Mouse (Mus musculus) limb, embryonic 15.5 days (tissue): ENCODE results near the gene Rdh13. TPM values are rescaled to one million over a fixed set of nuclear protein-coding genes. Genes with fewer than 3 reads are reported as not detected.

Source experiments
- ATAC-seq: fragments of 200-750 bp; cut with Nextera tagmentation; 2 replicates; pipeline ENCODE4 v1.8.0; 2017; ENCODE audit warnings: low read depth, moderate TSS enrichment; ENCODE audit not compliant: insufficient number of reproducible peaks, low FRiP score, low TSS enrichment
- H3K27ac ChIP-seq: fragments of 300-500 bp; sonication (generic); 2 replicates; pipeline ENCODE4 v1.5.1; 2015; ENCODE audit warnings: moderate library complexity, mild to moderate bottlenecking, inconsistent platforms
- H3K27me3 ChIP-seq: fragments of 300-500 bp; sonication (generic); 2 replicates; pipeline ENCODE4 v1.6.1; 2015; ENCODE audit warnings: inconsistent platforms
- H3K36me3 ChIP-seq: fragments of 300-500 bp; sonication (generic); 2 replicates; pipeline ENCODE4 v1.6.1; 2015; ENCODE audit warnings: inconsistent platforms
- H3K4me1 ChIP-seq: fragments of 300-500 bp; sonication (generic); 2 replicates; pipeline ENCODE4 v1.6.1; 2015; ENCODE audit warnings: inconsistent platforms
- H3K4me2 ChIP-seq: fragments of 300-500 bp; sonication (generic); 2 replicates; pipeline ENCODE4 v1.6.1; 2015; ENCODE audit warnings: mild to moderate bottlenecking, inconsistent platforms
- H3K4me3 ChIP-seq: fragments of 300-500 bp; sonication (generic); 2 replicates; pipeline ENCODE4 v1.5.1; 2015; ENCODE audit warnings: mild to moderate bottlenecking, inconsistent platforms
- H3K9ac ChIP-seq: fragments of 300-500 bp; sonication (generic); 2 replicates; pipeline ENCODE4 v1.6.1; 2015; ENCODE audit warnings: inconsistent platforms
- H3K9me3 ChIP-seq: fragments of 300-500 bp; sonication (generic); 2 replicates; pipeline ENCODE4 v1.6.1; 2016; ENCODE audit warnings: inconsistent platforms
- WGBS: fragments of 180-500 bp; shearing (Covaris S2); methylation state at CpG from one replicate; pipeline ENCODE4 v1.1.7; 2015; 5-methylcytosine and 5-hydroxymethylcytosine counted together
- polyA plus RNA-seq: library from polyadenylated mRNA; unstranded; fragments of >200 nt; fragmentation: Nextera tagmentation; extraction: Ambion mirVana; gene quantifications from 2 replicates; pipeline ENCODE4 v1.2.1, GENCODE M21; 2015

Rdh13 gene
- polyA plus RNA-seq, 1 experiment from 2014 or later: 25.6 TPM

DNA sequence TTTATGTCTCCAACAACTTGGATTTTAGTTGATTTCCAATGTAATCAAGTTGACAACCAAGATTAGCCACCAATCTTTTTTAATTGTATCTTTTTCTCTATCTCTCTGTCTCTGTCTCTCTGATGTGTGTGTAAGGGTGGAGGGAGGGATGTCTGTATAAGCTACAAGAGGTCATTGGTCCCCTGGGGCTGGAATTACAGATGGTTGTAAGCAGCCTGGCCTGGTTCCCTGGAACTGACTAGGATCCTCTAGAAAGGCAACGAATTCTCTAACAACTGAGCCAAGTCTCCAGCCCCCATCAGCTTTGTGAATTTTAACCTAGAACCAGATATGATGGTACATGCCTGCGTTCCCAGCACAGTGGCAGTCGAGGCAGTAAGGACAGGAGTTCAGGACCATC is 22.4 kb upstream of the Rdh13 start:
- H3K27ac ChIP-seq: no peak overlapping the region
- peaks cover 16% of the 10 kb centered on the region for H3K4me1 ChIP-seq
- no peak overlapping the region for H3K4me2 ChIP-seq
- H3K36me3 ChIP-seq: no peaks in the 10 kb centered on the region
- no peaks in the 10 kb centered on the region for H3K9me3 ChIP-seq
- H3K4me3 ChIP-seq: no peak overlapping the region
- peaks cover 23% of the 10 kb centered on the region for H3K27me3 ChIP-seq
- WGBS: 72% methylated on average over 3 of the region's 3 CpGs
- no peak overlapping the region for H3K9ac ChIP-seq
- ATAC-seq: no peak

DNA sequence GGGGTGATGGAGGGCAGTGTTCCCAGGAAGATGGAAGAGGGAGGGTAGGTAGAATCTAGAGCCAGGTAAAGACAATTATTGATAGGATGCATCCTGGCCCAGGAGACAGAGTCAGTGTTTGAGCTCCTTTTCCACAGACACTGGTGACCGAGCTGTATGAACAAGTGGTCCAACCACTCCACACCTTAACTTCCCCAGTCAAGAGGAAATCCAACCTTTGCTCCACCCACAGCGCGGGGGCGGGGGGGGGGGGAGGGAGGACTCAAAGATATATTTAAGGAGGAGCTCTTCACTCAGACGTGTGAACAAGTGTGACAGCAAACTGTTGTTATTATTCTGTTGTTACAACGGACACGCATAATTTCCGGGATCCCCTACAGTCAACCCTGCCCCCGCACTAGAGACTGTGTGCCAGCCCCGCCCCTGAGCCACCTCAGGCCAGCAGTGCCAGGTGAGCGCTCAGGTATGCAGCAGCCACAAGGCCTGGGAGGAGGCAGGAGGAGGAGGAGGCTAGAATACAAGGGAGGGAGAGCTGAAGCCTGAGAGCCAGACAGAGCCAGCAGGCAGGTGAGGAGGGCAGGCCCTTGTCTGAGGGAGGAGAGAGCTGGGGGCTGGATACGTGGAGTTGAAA is 18.9 kb upstream of the Rdh13 start:
- H3K9ac ChIP-seq: no peak overlapping the region
- no peaks in the 10 kb centered on the region for H3K27me3 ChIP-seq
- peak overlapping the region; percentile 67; the same call in 1 of the 2 replicates for H3K27ac ChIP-seq
- H3K4me3 ChIP-seq: no peak overlapping the region
- 0 out of 2 replicates have a peak, but pooled peaks have one; percentile 12 for ATAC-seq
- no peaks in the 10 kb centered on the region for H3K36me3 ChIP-seq
- 0 out of 2 replicates have a peak, but pooled peaks cover 6% of the 10 kb centered on the region for H3K4me1 ChIP-seq
- H3K9me3 ChIP-seq: no peaks in the 10 kb centered on the region
- WGBS: 6% methylated on average over 12 of the region's 12 CpGs
- no peak overlapping the region for H3K4me2 ChIP-seq

DNA sequence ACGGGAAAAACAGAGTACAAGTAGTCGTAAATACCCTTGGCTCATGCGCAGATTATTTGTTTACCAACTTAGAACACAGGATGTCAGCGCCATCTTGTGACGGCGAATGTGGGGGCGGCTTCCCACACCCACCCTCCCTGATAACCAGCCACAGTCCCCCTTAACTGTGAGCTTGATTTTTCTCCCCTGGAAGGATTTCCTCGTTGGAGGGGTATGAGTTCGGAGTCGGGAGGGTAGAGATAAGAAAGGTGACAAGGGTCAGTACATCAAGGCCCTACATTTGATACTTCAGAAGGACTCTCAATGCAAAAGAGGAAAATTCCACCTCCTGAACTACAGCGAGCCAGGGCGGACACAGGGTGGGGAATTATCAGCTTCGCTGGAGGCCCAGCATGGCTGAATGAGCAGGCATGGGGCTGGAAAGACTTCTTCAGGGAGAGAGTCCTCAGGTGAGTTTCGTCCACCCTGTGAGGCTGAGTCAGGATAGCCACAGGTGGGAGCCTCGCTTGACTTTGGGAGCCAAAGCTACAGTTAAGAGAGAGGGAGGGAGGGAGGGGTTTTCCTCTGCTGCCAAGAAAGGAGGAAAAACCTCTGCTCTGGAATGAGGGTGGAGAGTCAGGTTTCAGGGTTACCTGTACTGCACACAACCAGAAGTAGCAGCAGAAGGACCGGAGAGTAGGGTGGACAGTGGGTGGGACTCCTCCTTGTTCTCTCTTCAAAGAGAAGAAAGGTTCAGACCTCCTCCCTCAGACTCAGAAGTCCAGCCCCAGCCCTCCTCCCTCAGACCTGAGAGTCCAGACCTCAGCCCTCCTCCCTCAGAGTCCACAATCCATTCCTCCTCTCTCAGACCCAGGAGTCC is 15.4 kb upstream of the Rdh13 start, which contains the start of gene Eps8l1:
Gene Eps8l1 (plus strand): TSS at position 99 of the 859 bp plus-strand sequence.
- H3K4me2 ChIP-seq: peak within 1 kb of the TSS; percentile 24
- peak within 1 kb of the TSS; percentile 47; the same call in 1 of the 2 replicates for H3K27ac ChIP-seq
- no peaks in the 10 kb centered on the region for H3K27me3 ChIP-seq
- peak within 1 kb of the TSS; percentile 29 for H3K4me3 ChIP-seq
- H3K9ac ChIP-seq: no peak within 1 kb of the TSS
- WGBS: 66% methylated on average over 15 of the region's 16 CpGs
- no peak for ATAC-seq
- no peaks in the 10 kb centered on the region for H3K9me3 ChIP-seq
- H3K36me3 ChIP-seq: no peaks in the 10 kb centered on the region
- 0 out of 2 replicates have a peak, but pooled peaks cover 6% of the 10 kb centered on the region for H3K4me1 ChIP-seq

DNA sequence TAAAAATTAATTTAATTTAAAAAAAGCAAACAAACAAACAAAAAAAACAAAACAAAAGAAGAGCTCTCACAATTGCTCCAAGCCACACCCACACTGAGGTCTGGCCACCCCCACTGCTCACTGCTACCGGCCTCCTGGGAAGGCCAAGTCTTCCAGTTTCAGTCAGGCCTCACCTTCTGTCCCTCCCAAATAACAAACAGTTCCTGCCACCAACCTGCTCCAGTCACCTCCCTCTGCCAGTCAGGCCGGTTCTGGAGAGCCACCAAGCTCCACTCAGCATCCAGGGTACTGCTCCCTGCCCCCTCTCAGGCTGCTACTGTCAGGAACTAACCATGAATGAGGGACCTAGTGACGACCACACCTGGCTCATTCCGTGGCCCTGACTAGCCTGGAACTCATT is 7.2 kb upstream of the Rdh13 start:
- Histone ChIP-seq H3K9me3 (no peaks in the 10 kb centered on the region), H3K36me3 (no peaks in the 10 kb centered on the region), H3K4me1 (no peaks in the 10 kb centered on the region), H3K9ac (no peak overlapping the region), H3K4me2 (no peak overlapping the region), H3K27me3 (no peaks in the 10 kb centered on the region), H3K27ac (no peak overlapping the region), H3K4me3 (no peak overlapping the region)
- no peak for ATAC-seq
- WGBS: 13% methylated on average over 4 of the region's 4 CpGs

DNA sequence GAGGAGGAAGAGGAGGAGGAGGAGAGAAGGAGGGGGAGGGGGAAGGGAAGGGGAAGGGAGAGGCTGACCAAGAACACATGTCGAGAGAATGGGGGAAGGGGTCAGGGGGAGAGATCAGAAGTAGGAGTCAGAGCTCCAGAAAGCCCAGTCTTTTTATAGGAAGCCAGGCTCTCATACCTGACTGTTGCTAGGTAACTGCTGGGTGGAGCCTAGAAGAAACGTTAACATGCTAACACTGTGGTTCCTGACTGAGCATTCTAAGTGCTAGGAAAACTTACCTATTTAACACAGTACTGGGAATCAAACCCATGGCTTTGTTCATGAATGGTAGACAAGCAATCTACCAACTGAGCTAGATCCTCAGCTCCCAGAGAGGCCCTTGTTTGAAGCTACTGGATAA is 3.8 kb upstream of the Rdh13 start:
- no peak overlapping the region for H3K27ac ChIP-seq
- no peak overlapping the region for H3K9ac ChIP-seq
- no peak for ATAC-seq
- no peaks in the 10 kb centered on the region for H3K9me3 ChIP-seq
- no peak overlapping the region for H3K4me2 ChIP-seq
- 0 out of 2 replicates have a peak, but pooled peaks cover under 1% of the 10 kb centered on the region for H3K36me3 ChIP-seq
- no peak overlapping the region for H3K4me3 ChIP-seq
- peaks cover 7% of the 10 kb centered on the region for H3K4me1 ChIP-seq
- H3K27me3 ChIP-seq: no peaks in the 10 kb centered on the region
- WGBS: 8% methylated on average over 2 of the region's 2 CpGs

DNA sequence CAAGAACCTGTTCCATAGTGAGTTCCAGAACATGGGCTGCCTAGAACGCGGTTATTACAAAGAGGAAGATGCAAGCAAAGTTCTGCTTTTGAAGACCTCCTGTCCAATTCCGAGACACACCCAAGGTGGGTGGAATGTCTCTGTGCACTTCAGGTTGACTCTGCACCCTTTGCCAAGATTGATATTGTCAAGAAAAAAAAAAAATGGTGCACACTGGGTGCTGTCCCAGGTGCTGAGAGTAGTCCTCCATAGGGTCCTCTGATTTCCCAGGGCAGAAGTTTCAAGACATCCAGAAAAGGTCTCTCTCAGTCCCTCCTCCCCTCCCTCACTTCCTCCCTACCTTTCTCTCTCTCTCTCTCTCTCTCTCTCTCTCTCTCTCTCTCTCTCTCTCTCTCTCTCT is 3.0 kb upstream of the Rdh13 start:
- Histone ChIP-seq H3K4me3 (no peak overlapping the region), H3K9me3 (no peaks in the 10 kb centered on the region), H3K9ac (no peak overlapping the region), H3K4me1 (peaks cover 7% of the 10 kb centered on the region), H3K36me3 (peaks cover 8% of the 10 kb centered on the region), H3K4me2 (no peak overlapping the region), H3K27ac (no peak overlapping the region), H3K27me3 (no peaks in the 10 kb centered on the region)
- ATAC-seq: no peak
- WGBS: 71% methylated on average over 3 of the region's 3 CpGs

DNA sequence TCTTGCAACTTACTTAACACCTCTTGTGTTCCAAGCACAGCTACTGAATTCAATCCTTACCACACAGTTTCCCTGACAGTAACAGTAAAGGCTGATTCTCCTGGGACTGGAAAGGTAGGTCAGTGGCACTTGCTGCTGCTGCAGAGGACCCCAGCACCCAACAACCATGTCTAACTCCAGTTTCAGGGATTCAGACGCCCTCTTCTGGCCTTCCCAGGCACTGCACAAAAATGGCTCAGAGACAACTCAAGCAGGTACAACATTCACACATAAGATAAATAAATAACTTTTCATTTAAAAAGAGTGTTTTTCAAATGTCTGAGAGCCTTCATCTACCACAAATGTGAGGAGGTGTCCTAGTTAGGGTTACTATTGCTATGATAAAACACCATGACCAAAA is 1.7 kb upstream of the Rdh13 start:
- no peak for ATAC-seq
- H3K4me1 ChIP-seq: peaks cover 7% of the 10 kb centered on the region
- H3K9ac ChIP-seq: no peak overlapping the region
- no peak overlapping the region for H3K27ac ChIP-seq
- H3K9me3 ChIP-seq: no peaks in the 10 kb centered on the region
- peaks cover 21% of the 10 kb centered on the region for H3K36me3 ChIP-seq
- H3K27me3 ChIP-seq: no peaks in the 10 kb centered on the region
- WGBS: 0% methylated on average over 1 of the region's 1 CpGs
- H3K4me2 ChIP-seq: no peak overlapping the region
- no peak overlapping the region for H3K4me3 ChIP-seq

DNA sequence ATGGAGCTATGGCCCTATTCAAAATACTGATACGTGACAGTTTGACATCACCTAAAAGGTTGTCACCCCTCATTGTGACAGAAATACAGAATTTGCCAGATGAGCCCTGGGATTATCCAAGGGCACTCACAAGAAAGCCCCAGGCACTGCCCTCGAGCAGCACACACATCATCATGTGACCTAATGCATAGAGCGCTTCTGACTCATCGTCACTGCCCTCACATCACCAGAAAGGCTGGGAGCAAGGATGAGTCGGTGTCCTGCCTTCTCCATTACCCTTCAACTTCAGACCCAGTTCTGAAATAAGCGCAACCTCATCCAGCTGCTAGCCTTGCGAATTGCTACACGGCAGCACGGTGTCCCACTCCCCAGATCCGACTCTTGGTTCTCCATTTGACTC is 4.9 kb downstream of the Rdh13 start:
- no peak overlapping the region for H3K27ac ChIP-seq
- H3K4me3 ChIP-seq: no peak overlapping the region

DNA sequence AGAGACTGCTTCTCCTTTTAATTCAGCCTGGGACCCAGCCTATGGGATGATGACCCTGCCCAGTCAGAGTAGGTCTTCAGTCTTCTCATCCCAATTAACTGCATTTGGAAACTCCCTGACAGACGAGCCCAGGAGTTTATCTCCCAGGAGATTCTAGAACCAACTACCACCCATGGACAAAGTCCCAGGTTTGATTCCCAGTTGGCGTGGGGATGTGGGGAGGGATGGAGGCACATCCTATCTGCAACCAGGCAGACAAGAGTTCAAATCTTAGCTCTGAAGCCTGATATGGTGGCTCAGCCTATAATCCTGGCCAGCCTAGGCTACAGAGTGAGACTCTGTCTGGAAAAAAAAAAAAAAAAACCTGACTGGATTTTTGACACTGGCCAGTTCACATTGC is 7.7 kb downstream of the Rdh13 start:
- WGBS: 86% methylated on average over 2 of the region's 2 CpGs
- H3K9ac ChIP-seq: no peak overlapping the region
- no peak for ATAC-seq
- no peak overlapping the region for H3K27ac ChIP-seq
- H3K36me3 ChIP-seq: peaks cover 83% of the 10 kb centered on the region
- H3K27me3 ChIP-seq: no peaks in the 10 kb centered on the region
- H3K4me1 ChIP-seq: no peaks in the 10 kb centered on the region
- no peak overlapping the region for H3K4me2 ChIP-seq
- no peak overlapping the region for H3K4me3 ChIP-seq
- no peaks in the 10 kb centered on the region for H3K9me3 ChIP-seq

More for the DNA sequence above, 4.9 kb downstream of the Rdh13 start:
- 91% methylated on average over 10 of the region's 10 CpGs for WGBS
- Histone ChIP-seq H3K9ac (no peak overlapping the region), H3K4me1 (peaks cover 7% of the 10 kb centered on the region), H3K4me2 (no peak overlapping the region), H3K36me3 (peaks cover 71% of the 10 kb centered on the region), H3K27me3 (no peaks in the 10 kb centered on the region), H3K9me3 (no peaks in the 10 kb centered on the region)
- no peak for ATAC-seq

DNA sequence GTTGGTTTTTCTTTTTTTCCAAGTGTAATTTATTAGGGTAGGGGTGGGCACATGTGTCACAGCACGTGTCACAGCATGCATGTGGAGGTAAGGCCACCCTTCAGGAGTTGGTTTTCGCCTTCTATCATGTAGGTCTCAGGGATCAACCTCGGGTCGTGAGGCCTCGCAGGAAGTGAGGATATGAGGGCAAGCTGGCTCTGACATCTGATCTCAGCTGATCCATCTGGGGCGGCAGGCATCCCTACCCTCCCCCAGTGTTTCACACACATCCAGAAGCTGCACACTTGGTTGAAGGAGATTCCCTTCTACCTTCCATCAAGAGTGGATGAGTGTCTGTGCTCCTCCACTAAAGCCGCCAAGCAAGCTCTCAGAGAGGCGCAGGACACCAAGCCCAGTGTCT is 13.4 kb downstream of the Rdh13 start:
- no peaks in the 10 kb centered on the region for H3K4me1 ChIP-seq
- 92% methylated on average over 8 of the region's 8 CpGs for WGBS
- H3K9me3 ChIP-seq: no peaks in the 10 kb centered on the region
- no peak for ATAC-seq
- H3K36me3 ChIP-seq: peaks cover 93% of the 10 kb centered on the region
- H3K27me3 ChIP-seq: no peaks in the 10 kb centered on the region
- no peak overlapping the region for H3K4me2 ChIP-seq
- H3K27ac ChIP-seq: no peak overlapping the region
- H3K4me3 ChIP-seq: no peak overlapping the region
- no peak overlapping the region for H3K9ac ChIP-seq

DNA sequence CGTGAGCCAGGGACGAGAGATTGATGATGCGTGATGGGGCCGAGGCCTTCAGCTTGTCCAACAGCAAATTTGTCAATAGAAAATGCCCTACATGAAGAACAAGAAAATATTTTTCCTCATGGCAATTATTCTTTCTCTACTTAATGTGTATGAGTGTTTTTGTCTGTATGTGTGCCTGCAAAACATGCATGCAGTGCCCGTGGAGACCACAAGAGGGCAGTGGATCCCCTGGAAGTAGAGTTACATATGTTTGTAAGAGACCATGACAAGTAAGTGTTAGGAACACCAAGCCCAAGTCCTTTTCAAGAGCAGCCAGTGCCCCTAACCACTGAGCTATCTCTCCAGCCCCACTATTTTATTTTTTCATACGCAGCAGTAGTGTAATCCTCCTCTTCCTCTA is 13.9 kb downstream of the Rdh13 start:
- H3K9ac ChIP-seq: no peak overlapping the region
- ATAC-seq: no peak
- H3K36me3 ChIP-seq: peaks cover 93% of the 10 kb centered on the region
- H3K27ac ChIP-seq: no peak overlapping the region
- no peaks in the 10 kb centered on the region for H3K4me1 ChIP-seq
- no peak overlapping the region for H3K4me2 ChIP-seq
- H3K4me3 ChIP-seq: no peak overlapping the region
- 80% methylated on average over 6 of the region's 6 CpGs for WGBS
- H3K9me3 ChIP-seq: no peaks in the 10 kb centered on the region
- no peaks in the 10 kb centered on the region for H3K27me3 ChIP-seq

DNA sequence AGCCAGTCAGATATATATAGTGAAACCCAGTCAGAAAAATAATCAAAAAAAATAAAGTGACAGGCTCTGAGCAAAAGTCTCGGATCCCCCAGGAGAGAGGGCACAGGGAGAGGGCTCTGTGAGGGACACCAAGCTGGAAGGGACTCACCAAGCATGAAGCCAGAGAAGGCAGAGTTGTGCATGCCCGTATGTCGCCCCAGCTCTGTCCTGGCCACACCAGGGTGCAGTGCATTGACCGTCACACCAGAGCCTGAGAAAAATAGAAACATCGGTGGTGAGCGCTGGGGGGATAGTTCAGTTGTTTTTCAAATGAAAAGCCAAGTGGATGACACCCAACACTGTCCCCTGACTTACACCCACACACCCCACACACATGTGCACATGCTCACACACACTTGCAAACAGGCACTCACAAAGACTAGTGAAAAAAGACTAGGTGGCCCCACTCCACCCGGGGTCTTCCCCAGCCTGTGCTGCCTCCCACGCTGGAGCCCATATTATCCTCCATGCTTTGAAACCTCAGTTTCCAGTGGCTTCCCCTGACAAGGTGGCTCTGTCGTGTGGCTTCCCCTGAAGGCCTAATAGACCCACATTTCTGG is 15.1 kb downstream of the Rdh13 start:
- Histone ChIP-seq H3K4me2 (no peak overlapping the region), H3K4me3 (no peak overlapping the region), H3K9me3 (no peaks in the 10 kb centered on the region), H3K36me3 (peaks cover 94% of the 10 kb centered on the region), H3K9ac (no peak overlapping the region), H3K27me3 (no peaks in the 10 kb centered on the region), H3K4me1 (no peaks in the 10 kb centered on the region), H3K27ac (no peak overlapping the region)
- ATAC-seq: no peak
- WGBS: 91% methylated on average over 9 of the region's 9 CpGs
